Mouse (Mus musculus) neural tube, embryonic 10.5 days (tissue): ENCODE measurements at regions not wholly inside any gene's neighbourhood (a gene's known extent, or its start where the extent isn't known, plus 50 kb on each side); places are given as distances from the start of the nearest gene placed in this dataset.

ENCODE experiments used
- DNase-seq: peaks from one replicate; pipeline ENCODE4 v3.0.0-alpha.2; 2017; ENCODE audit warnings: low spot score; ENCODE audit errors: extremely low spot score

DNA sequence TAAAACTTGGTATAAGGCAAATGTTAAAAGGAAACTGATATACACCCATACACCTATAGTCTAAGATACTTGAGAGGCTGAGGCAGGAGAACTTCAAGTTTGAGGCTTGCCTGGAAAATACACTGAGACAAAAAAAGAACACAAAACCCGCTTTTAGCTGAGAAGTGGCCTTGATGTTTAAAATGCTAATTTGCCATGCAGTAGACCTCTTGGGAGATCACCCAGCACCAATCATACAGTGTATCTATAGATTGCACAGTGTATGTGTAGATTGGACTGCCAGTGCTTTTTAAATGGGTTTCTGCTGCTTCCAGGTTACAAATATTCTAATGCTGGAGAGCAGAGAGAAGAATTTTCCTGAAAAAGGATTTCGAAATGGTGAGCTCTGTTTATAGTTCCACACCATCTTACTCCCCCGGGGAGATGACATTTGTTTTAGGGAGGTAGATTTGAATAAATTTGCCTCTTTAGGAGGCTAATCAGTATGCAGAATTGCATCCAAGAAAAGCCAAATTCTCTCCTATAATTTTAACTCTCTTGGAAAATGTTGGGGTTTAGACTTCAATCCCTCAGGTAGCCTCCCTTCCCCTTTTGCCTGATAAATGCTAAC is 194.0 kb downstream of the Otol1 start:
- DNase-seq = no peak

DNA sequence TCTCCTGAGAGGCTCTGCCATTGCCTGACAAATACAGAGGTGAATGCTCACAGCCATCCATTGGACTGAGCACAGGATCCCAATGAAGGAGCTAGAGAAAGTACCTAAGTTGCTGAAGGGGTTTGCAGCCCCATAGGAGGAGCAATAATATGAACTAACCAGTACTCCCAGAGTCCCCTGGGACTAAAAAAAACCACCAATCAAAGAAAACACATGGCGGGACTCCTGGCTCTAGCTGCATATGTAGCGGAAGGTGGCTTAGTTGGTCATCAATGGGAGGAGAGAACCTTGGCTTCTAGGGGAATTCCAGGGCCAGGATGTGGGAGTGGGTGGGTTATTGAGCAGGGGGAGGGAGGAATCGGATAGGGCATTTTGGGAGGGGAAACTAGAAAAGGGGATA is 207.8 kb downstream of the Otol1 start:
- no peak for DNase-seq

- DNase-seq = no peak
Observed at GRCm38 (mm10) chr3:70216096-70216495, 208.7 kb downstream of the Otol1 start.

DNA sequence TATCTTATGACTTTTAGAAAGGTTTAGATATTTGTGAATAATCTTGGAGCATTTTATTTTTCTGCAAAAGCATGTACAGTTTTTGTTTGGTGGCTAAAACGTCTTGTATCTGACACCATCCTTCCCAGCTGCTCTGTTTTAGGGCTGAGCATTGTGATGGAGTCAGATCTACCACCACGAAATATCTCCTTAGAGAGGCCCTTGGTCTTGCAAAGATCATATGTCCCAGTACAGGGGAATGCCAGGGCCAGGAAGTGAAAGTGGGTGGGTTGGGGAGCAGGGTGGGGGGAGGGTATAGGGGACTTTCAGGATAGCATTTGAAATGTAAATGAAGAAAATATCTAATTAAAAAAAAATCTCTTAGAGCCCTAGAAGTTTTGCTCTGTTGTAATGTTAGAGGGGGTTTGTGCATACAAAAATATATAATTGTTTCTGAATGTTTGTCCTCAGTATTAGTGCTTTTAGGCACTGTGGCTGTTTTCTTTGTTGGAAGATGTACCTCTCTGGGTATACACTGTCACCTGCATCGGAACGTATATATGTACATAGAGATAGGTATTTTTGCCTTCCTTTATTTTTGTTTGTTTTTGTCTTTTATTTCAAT is 211.4 kb downstream of the Otol1 start:
- DNase-seq = no peak

DNA sequence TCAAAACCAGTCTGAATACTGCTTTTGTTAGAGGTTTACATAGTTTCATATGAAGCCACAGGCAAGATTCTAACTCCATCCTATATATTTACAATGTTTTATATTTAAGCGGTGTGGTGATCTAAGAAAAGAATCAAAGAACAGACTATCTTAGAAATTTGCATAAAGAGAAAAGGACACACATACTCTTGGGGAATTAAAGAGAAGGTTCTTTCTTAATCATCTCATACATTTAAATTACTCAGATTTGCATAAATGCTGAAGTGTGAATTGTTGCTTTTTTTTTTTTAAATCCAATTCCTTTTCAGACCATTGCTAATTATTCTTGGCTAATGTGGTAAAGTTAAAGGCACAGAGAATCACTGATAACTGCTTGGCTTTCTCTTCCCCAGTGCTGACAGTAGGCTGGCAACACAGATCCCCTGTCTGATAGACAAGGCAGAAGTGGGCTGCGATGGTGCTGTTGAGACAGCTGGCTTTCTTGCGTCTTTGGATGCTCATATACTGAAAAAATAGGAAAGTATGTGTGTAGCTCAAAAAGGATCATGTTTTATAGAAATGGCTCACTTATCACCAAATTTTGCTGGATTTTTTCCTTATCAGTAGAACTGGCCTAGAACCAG is 216.1 kb downstream of the Otol1 start:
- DNase-seq = no peak

DNA sequence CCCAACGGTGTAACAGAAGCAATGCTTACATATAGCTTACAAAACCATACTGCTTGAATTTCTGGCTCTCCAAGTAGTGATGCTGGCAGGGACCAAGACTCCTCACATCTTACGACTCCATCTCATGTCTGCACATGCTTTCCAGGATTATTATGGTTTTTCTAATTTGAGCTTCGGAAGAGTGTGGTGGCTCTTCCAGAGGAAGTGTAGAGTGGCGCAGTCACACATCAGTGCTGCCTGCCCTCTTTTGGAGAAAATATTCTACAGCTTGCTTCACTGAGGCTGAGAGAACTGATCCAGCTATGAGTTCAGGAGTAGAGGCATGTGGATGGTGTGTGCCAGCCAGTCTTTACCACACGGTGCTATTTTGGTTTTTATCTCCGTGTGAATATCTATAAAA is 217.4 kb downstream of the Otol1 start:
- no peak for DNase-seq

- no peak for DNase-seq
Observed at GRCm38 (mm10) chr3:70227165-70227564, 219.8 kb downstream of the Otol1 start.

DNA sequence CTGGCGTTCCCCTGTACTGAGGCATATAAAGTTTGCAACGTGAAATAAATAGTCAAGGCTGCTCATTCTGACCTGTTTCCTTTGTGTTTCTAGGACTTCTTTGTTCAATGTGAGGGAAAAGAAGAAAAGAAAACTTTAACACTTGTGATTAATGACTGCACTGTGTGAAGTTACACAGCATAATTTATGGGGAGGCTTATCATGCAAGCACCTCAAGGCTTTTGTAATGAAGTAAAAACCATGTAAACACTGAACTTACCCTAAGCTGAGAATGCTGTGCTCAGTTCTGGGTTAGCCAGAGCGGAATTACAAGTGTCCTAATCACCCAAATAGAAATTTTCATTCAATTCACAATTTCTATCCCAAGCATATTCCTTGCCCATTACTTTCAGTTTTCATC is 241.2 kb downstream of the Otol1 start:
- DNase-seq = no peak

- no peak for DNase-seq
Observed at GRCm38 (mm10) chr3:70249922-70250321, 242.5 kb downstream of the Otol1 start.

DNA sequence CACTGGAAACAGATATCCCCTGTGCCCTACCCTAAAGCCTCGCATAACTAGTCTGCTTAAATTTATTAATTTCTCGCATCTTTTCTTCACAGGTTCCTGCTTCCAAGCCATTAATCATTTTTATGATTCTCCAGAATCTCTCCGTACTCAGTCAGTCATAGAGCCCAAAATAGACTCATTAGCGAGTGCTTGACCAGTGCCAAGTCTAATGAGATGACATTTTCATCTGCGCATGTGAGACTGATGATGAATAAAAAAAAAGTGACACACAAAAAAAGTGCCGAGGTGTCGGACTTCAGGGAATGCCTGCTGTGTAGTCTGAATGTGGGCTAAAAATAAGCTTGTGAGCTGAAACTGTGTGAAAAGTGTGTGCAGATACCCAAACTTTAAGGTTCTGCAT is 243.3 kb downstream of the Otol1 start:
- DNase-seq = no peak

GRCm38 (mm10) chr3:70263318-70263717 is 255.9 kb downstream of the Otol1 start:
- DNase-seq = no peak

DNA sequence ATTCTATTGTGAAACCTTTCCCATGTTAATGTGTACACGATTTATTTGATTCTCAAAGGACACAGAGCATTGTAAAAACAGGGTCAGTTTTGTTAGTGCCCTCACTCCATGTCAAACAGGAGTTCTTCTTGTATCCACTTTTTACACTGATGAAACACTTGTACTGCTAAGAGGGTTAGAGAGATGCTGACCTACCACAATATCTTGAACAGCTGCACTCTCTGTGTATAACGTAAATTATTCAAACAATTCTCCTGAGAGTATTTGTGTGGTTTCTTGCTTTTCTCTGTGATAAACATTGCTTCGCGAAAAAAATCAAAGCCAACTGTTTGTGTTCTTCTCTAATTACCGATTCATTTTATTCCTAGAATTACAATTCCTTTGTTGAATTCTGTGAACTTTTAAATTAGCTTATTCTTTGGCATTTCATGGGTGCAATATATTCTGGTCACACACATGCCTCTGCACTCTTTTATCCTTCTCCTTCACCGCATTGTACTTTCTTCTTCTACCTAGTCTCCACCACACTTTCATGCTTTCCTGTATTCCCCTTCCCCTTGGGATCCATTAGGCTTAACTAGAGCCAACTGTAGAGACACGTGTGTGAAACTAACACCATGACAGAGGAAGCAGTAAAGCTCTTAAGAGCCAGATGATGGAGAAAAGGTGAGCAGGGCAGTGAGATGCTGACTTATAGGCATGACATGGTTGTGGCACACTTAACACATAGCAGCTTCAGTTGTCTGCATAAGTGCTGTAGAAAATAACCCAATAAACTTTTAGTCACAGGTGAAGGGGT is 281.4 kb downstream of the Otol1 start:
- no peak for DNase-seq

- DNase-seq = no peak
Observed at GRCm38 (mm10) chr3:70307556-70307955, 300.1 kb downstream of the Otol1 start.

- no peak for DNase-seq
Observed at GRCm38 (mm10) chr3:70308061-70308461, 300.6 kb downstream of the Otol1 start.

DNA sequence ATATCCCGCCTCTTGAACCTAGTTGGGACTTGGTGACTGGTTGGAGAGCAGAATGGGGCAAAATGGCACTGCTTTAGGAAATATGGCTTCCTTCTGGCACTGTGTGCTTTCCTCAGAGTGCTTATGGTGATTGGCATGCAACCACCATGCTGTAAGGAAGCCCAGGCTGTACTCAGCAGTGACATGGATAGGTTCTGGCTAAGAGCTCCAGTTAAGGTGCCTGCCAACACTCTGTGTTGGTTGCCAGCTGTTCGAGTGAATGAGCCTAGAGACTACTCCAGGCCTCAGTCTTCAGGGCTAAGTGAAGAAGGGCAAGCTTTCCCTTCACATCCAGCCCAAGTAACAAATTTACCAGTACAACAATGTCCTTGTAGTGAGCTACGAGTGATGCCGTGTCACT is 301.9 kb downstream of the Otol1 start:
- no peak for DNase-seq

- DNase-seq = no peak
Observed at GRCm38 (mm10) chr3:70311055-70311454, 303.6 kb downstream of the Otol1 start.

- no peak for DNase-seq
Observed at GRCm38 (mm10) chr3:70312034-70312433, 304.6 kb downstream of the Otol1 start.

GRCm38 (mm10) chr3:70313119-70313868 is 305.9 kb downstream of the Otol1 start:
- no peak for DNase-seq

- no peak for DNase-seq
Observed at GRCm38 (mm10) chr3:70314239-70314638, 306.8 kb downstream of the Otol1 start.

GRCm38 (mm10) chr3:70318377-70318776 is 311.0 kb downstream of the Otol1 start:
- no peak for DNase-seq

GRCm38 (mm10) chr3:70319139-70319538 is 311.7 kb downstream of the Otol1 start:
- no peak for DNase-seq
